ENCODE assay signal across 8 mouse cellular contexts in genomic region chr11:109349652-109350316, GRCm38 (mm10). TPM values are rescaled to one million over a fixed set of nuclear protein-coding genes. Genes with fewer than 3 reads are reported as not detected.
DNase-seq lines count a peak whose midpoint lies in the region; ATAC-seq and TF ChIP-seq lines count a peak whose summit lies in the region.
"Had no signal": no experiment of that assay in that cellular context is flagged by ENCODE, and none has a peak within 500 bp of the region (broad histone marks: within the 10 kb centered on the region; RNA-seq: fewer than 3 reads in every experiment).

No protein-coding gene starts in this region.

- 36% methylated on average over 5 of the region's 5 CpGs for WGBS in lung, postnatal 0 days
- 30% methylated on average over 5 of the region's 5 CpGs for WGBS in intestine, postnatal 0 days
- WGBS in liver, embryonic 12.5 days (ENCODE audit: insufficient replicate concordance) = 30% methylated on average over 5 of the region's 5 CpGs

- H3K36me3 ChIP-seq in lung, postnatal 0 days (ENCODE audit: insufficient read depth, low read length) = no peaks in the 10 kb centered on the region
- H3K36me3 ChIP-seq in intestine, postnatal 0 days (ENCODE audit: control insufficient read depth, insufficient read depth) = no peaks in the 10 kb centered on the region
- no peaks in the 10 kb centered on the region for H3K36me3 ChIP-seq in liver, embryonic 12.5 days

- peak overlapping the region; percentile 44 for H3K27ac ChIP-seq in lung, postnatal 0 days (ENCODE audit: low read length)
- H3K27ac ChIP-seq in intestine, postnatal 0 days (ENCODE audit: low read depth, low read length) = peak overlapping the region; percentile 93
- H3K27ac ChIP-seq in liver, embryonic 12.5 days = 0 out of 2 replicates have a peak overlapping the region, but pooled peaks have one; percentile 18

- H3K4me2 ChIP-seq in lung, postnatal 0 days (replicated peaks; ENCODE audit: low read depth, low read length) = no peak overlapping the region
- H3K4me2 ChIP-seq in intestine, postnatal 0 days (replicated peaks; ENCODE audit: low read depth) = peak overlapping the region; percentile 30; the same call in 1 of the 2 replicates
- H3K4me2 ChIP-seq in liver, embryonic 12.5 days = no peak overlapping the region

- no peaks in the 10 kb centered on the region for H3K27me3 ChIP-seq in lung, postnatal 0 days (replicated peaks; ENCODE audit: insufficient read depth, low read length)
- no peaks in the 10 kb centered on the region for H3K27me3 ChIP-seq in intestine, postnatal 0 days (replicated peaks; ENCODE audit: control insufficient read depth, insufficient read depth, low read length)
- no peaks in the 10 kb centered on the region for H3K27me3 ChIP-seq in liver, embryonic 12.5 days (replicated peaks)

- no peak for TF ChIP-seq CTCF in lung, postnatal 0 days (IDR thresholded peaks at IDR 0.05)
- TF ChIP-seq CTCF in intestine, postnatal 0 days (IDR thresholded peaks at IDR 0.05; ENCODE audit: low read depth) = no peak

- TF ChIP-seq EP300 in lung, postnatal 0 days (IDR thresholded peaks at IDR 0.05) = no peak

- no peaks in the 10 kb centered on the region for H3K9me3 ChIP-seq in lung, postnatal 0 days (ENCODE audit: low read length)
- no peaks in the 10 kb centered on the region for H3K9me3 ChIP-seq in intestine, postnatal 0 days (ENCODE audit: control insufficient read depth)
- no peaks in the 10 kb centered on the region for H3K9me3 ChIP-seq in liver, embryonic 12.5 days (replicated peaks)

- peak; percentile 44 for DNase-seq in lung, postnatal 0 days (ENCODE audit: low spot score)
- DNase-seq in lung, postnatal 36 days = no peak
- DNase-seq in testis, postnatal 14 days (ENCODE audit: low spot score) = peak; percentile 77
- DNase-seq in heart, adult 18-20 months = no peak
- DNase-seq in left cerebral cortex, adult 18-20 months (ENCODE audit: low spot score in 2 of 2) = no peak

- no peak for ATAC-seq in lung, postnatal 0 days
- ATAC-seq in intestine, postnatal 0 days = peak; percentile 90
- ATAC-seq in liver, embryonic 12.5 days = 0 out of 2 replicates have a peak, but pooled peaks have one; percentile 39

- H3K4me3 ChIP-seq in lung, postnatal 0 days (ENCODE audit: low read depth, low read length) = no peak overlapping the region
- no peak overlapping the region for H3K4me3 ChIP-seq in intestine, postnatal 0 days (ENCODE audit: low read depth, low read length)
- no peak overlapping the region for H3K4me3 ChIP-seq in liver, embryonic 12.5 days

- peaks cover 29% of the 10 kb centered on the region for H3K4me1 ChIP-seq in lung, postnatal 0 days (ENCODE audit: insufficient read depth, low read depth, low read length)
- peaks cover 36% of the 10 kb centered on the region for H3K4me1 ChIP-seq in intestine, postnatal 0 days (replicated peaks; ENCODE audit: control insufficient read depth, insufficient read depth, low read length)
- peaks cover 55% of the 10 kb centered on the region for H3K4me1 ChIP-seq in liver, embryonic 12.5 days

- H3K9ac ChIP-seq in lung, postnatal 0 days (replicated peaks; ENCODE audit: low read depth) = no peak overlapping the region
- no peak overlapping the region for H3K9ac ChIP-seq in intestine, postnatal 0 days (ENCODE audit: low read depth, low read length)
- H3K9ac ChIP-seq in liver, embryonic 12.5 days = no peak overlapping the region

RNA-seq across cellular contexts. Expression of gene Gna13, which starts 12.8 kb away (rescaled TPM):
- polyA plus RNA-seq in lung, postnatal 0 days (2015; fragmentation: Nextera tagmentation; extraction: Ambion mirVana) = 57.7 and 69.7 TPM in 2 replicates
- 81.7 and 86.9 TPM in 2 replicates for polyA plus RNA-seq in intestine, postnatal 0 days (2015; fragmentation: Nextera tagmentation; extraction: Ambion mirVana)
- 18.0 and 19.4 TPM in 2 replicates for polyA plus RNA-seq in liver, embryonic 12.5 days (2016; fragmentation: Nextera tagmentation; extraction: Ambion mirVana)
- total RNA-seq in heart, adult 18-20 months (2021) = 10 to 100 TPM; 29.0 to 34.3 TPM
- 10 to 100 TPM; 48.2 to 49.2 TPM for total RNA-seq in left cerebral cortex, adult 18-20 months (2021)

RNA-seq across cellular contexts. Expression of gene Rgs9, which starts 51.9 kb away (rescaled TPM):
- 3.0 TPM in 2 replicates for polyA plus RNA-seq in lung, postnatal 0 days (2015; fragmentation: Nextera tagmentation; extraction: Ambion mirVana)
- polyA plus RNA-seq in intestine, postnatal 0 days (2015; fragmentation: Nextera tagmentation; extraction: Ambion mirVana) = 2.6 and 2.8 TPM in 2 replicates
- 0.10 and 0.13 TPM in 2 replicates for polyA plus RNA-seq in liver, embryonic 12.5 days (2016; fragmentation: Nextera tagmentation; extraction: Ambion mirVana)
- under 1 TPM; 0.27 to 0.41 TPM for total RNA-seq in heart, adult 18-20 months (2021)
- 10 to 100 TPM; 35.8 to 56.5 TPM for total RNA-seq in left cerebral cortex, adult 18-20 months (2021)
- total RNA-seq: gastrocnemius, adult 8-10 months had no signal

Comparison
In these comparisons a context has a peak if more than half of its experiments do, and no peak if none do; other contexts are left out.
1. DNase-seq: peak in lung, postnatal 0 days (single experiment) and testis, postnatal 14 days (single experiment); none in lung, postnatal 36 days (single experiment), heart, adult 18-20 months (0 of 2) and left cerebral cortex, adult 18-20 months (0 of 2).
2. H3K27ac ChIP-seq: peak in every context shown above with its lines; median percentile 93 in intestine, postnatal 0 days; 44 in lung, postnatal 0 days; 18 in liver, embryonic 12.5 days.